Mouse (Mus musculus) cortical plate, adult 2 months (tissue): ENCODE measurements around the gene Dnajb5.

ENCODE experiments used
- CTCF ChIP-seq: fragments of 200-500 bp; IDR thresholded peaks from 2 replicates; pipeline ENCODE4 v1.5.1; 2011; ENCODE audit warnings: mild to moderate bottlenecking, control low read depth, low read length; ENCODE audit not compliant: insufficient read depth; ENCODE audit errors: extremely low read depth
- POLR2A ChIP-seq: fragments of 200-500 bp; IDR thresholded peaks from 2 replicates; pipeline ENCODE4 v1.6.1; 2011; ENCODE audit warnings: mild to moderate bottlenecking, low read length, control low read depth; ENCODE audit not compliant: insufficient read depth; ENCODE audit errors: extremely low read depth

- TF ChIP-seq CTCF (no peak), POLR2A (no peak)
These were observed 38.7 kb downstream of the Dnajb5 start for GRCm38 (mm10) chr4:42988296-42988695.
